ENCODE assay signal across 1 mouse cellular context in the genomic region with DNA sequence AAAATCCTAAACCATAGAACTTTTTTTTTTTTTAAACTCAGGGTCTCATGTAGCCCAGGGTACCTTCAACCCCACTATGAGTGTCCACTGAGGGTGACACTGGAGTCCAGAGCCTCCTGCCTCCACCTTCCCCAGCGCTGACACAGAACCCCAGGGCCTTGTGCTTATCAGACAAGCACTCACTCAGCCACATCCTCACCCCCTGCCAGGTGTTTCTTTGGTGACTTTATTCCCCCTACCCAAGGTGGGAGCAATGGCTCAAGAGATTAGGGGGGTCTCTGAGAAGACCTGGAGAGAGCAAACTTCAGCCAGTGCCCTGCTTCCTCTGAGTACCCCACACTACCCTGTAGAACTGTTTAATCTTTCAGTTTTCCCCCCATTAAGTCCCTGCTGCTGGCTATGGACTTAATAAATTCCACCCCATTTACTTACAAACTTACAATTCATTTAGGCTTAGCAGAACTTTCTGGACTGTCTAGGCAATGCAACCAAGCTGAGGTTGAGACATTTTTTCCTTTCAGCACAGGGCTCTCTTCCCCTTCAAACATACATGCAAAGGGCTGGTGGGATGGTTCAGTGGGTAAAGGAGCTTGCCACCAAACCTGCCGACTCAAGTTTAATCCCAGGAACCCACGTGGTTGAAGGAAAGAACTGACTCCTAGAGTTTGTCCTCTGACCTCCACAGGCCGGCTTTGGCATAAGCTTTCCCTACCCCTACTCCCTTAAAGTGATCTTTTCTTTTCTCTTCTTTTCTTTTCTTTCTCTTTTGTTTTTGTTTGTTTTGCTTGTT.
TF ChIP-seq lines count a peak whose summit lies in the region.

No protein-coding gene starts in this region.

TF ChIP-seq in MEL, 35 proteins besides CTCF, POLR2A, EP300 and RAD21:
- TF ChIP-seq HCFC1 (IDR thresholded peaks at IDR 0.05; ENCODE audit: low read depth, low read length) (no peak), JUND (IDR thresholded peaks at IDR 0.05; ENCODE audit: low read depth, low read length) (no peak), RCOR1 (IDR thresholded peaks at IDR 0.05; ENCODE audit: low read depth, low read length) (peak; percentile 40; the same call in 1 of the 2 replicates), TAL1 (IDR thresholded peaks at IDR 0.05; ENCODE audit: low read length) (peak; percentile 84), ETS1 (IDR thresholded peaks at IDR 0.05; ENCODE audit: low read depth, low read length) (peak; percentile 68), ZMIZ1 (IDR thresholded peaks at IDR 0.05; ENCODE audit: low read depth, low read length) (0 out of 2 replicates have a peak, but pooled peaks have one; percentile 25), SIN3A (IDR thresholded peaks at IDR 0.05; ENCODE audit: low read length) (peak; percentile 80), E2F4 (IDR thresholded peaks at IDR 0.05; ENCODE audit: borderline replicate concordance, low read depth, low read length) (no peak), TBP (IDR thresholded peaks at IDR 0.05; ENCODE audit: low read depth, low read length) (no peak), USF1 (IDR thresholded peaks at IDR 0.05; ENCODE audit: low read depth, low read length) (peak; percentile 53), NELFE (IDR thresholded peaks at IDR 0.05; ENCODE audit: low read depth, low read length) (0 out of 2 replicates have a peak, but pooled peaks have one; percentile 35), ELF1 (IDR thresholded peaks at IDR 0.05; ENCODE audit: low read depth, low read length) (no peak), CHD1 (IDR thresholded peaks at IDR 0.05; ENCODE audit: low read depth, low read length) (0 out of 2 replicates have a peak, but pooled peaks have one; percentile 68), TCF12 (IDR thresholded peaks at IDR 0.05; ENCODE audit: low read depth, low read length) (peak; percentile 90), MAZ (IDR thresholded peaks at IDR 0.05; ENCODE audit: low read depth, low read length) (peak; percentile 84; the same call in 1 of the 2 replicates), UBTF (IDR thresholded peaks at IDR 0.05; ENCODE audit: borderline replicate concordance, insufficient read depth, low read depth, low read length) (no peak), GATA1 (IDR thresholded peaks at IDR 0.05; ENCODE audit: low read depth, low read length) (peak; percentile 79), GABPA (IDR thresholded peaks at IDR 0.05; ENCODE audit: low read depth, low read length) (0 out of 2 replicates have a peak, but pooled peaks have one; percentile 15), BHLHE40 (IDR thresholded peaks at IDR 0.05; ENCODE audit: borderline replicate concordance, low read depth, low read length) (0 out of 2 replicates have a peak, but pooled peaks have one; percentile 8)
TF ChIP-seq in MEL: peak in this region for 13.
